Mouse (Mus musculus): ENCODE measurements around the gene Kbtbd4. TPM values are rescaled to one million over a fixed set of nuclear protein-coding genes. Genes with fewer than 3 reads are reported as not detected.
"Not testable (repeated sequence)": the region's sequence is repeated elsewhere in the genome, so short reads cannot be mapped to it uniquely, and the experiment has no call there.

Gene Kbtbd4
- total and polyA plus RNA-seq, 3 experiments: 21.9 to 23.1 TPM; not detected in 1

- TF ChIP-seq SMC3 (IDR thresholded peaks at IDR 0.05; ENCODE audit: low read depth, low read length): no peak
- TF ChIP-seq MAFK (IDR thresholded peaks at IDR 0.05; ENCODE audit: borderline replicate concordance, low read depth, low read length): no peak
Measured at GRCm38 (mm10) chr2:90893673-90894298, 10.8 kb upstream of the Kbtbd4 start (continued).

DNA sequence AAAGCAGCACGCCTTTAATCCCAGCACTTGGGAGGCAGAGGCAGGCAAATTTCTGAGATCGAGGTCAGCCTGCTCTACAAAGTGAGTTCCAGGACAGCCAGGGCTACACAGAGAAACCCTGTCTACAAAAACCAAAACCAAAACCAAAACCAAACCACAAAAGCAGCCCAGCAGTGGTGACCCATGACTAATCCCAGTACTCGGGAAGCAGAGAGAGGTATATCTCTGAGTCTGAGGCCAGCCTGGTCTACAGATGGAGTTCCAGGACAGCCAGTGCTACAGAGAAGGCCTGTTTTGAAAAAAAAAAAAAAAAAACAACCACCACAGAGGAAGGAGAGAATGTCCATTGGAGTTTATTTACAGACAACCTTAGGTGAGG lies 10.3 kb upstream of the Kbtbd4 start:
- H3K4me3 ChIP-seq (ENCODE audit: control insufficient read depth in 1 of 2, insufficient read depth in 1 of 2, low read depth in 2 of 2, low read length in 2 of 2); H3K9me3 ChIP-seq (replicated peaks; ENCODE audit: insufficient read depth, low read length); H3K9ac ChIP-seq (ENCODE audit: control insufficient read depth, low read depth, low read length, poor library complexity, severe bottlenecking); DNase-seq (ENCODE audit: low read depth, low spot score); H3K79me2 ChIP-seq (ENCODE audit: control insufficient read depth, insufficient read depth, low read length, poor library complexity); H3K27me3 ChIP-seq (ENCODE audit: control insufficient read depth in 1 of 2, insufficient read depth in 2 of 2, low read length in 2 of 2): not testable (repeated sequence)
- Histone ChIP-seq H3K4me1 (ENCODE audit: control insufficient read depth in 1 of 2, insufficient read depth in 2 of 2, low read length in 2 of 2) (peaks cover 8 to 25% of the 10 kb centered on the region in 2 experiments), H3K36me3 (ENCODE audit: control insufficient read depth in 1 of 2, insufficient read depth in 2 of 2, low read length in 2 of 2) (peaks cover 4 to 22% of the 10 kb centered on the region in 2 experiments; a peak in 3 of 4 replicates), H3K27ac (ENCODE audit: control insufficient read depth, low read depth, low read length) (peak overlapping the region; percentile 67)

DNA sequence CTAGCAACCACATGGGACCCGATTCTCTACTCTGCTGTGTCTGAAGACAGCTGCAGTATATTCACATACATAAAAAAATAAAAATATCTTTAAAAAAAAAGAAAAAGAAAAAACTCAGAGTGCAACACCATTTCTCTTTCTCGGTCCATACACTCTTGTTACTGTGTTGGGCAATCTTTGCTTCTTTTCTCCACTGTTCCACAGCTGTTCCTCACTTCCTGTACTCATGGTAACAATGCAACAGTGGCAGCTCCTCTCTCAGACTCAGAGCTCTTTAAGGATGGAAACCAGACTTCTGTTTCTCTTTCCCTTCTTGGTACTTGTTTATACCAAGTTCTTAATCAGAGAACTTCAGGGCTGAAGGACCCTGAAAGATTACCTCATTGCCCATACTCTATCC lies 1.1 kb upstream of the Kbtbd4 start:
- Histone ChIP-seq H3K9ac (ENCODE audit: control insufficient read depth, low read depth, low read length, poor library complexity, severe bottlenecking) (peak overlapping the region; percentile 91; the same call in 1 of the 2 replicates), H3K4me3 (ENCODE audit: control insufficient read depth in 1 of 2, insufficient read depth in 1 of 2, low read depth in 2 of 2, low read length in 2 of 2) (peak overlapping the region; percentile 74 to 91), H3K36me3 (ENCODE audit: control insufficient read depth in 1 of 2, insufficient read depth in 2 of 2, low read length in 2 of 2) (peaks cover 5 to 16% of the 10 kb centered on the region in 2 experiments), H3K9me3 (replicated peaks; ENCODE audit: insufficient read depth, low read length) (no peaks in the 10 kb centered on the region), H3K4me1 (ENCODE audit: control insufficient read depth in 1 of 2, insufficient read depth in 2 of 2, low read length in 2 of 2) (peaks cover 0 to 8% of the 10 kb centered on the region in 2 experiments; a peak in 2 of 4 replicates), H3K27me3 (ENCODE audit: control insufficient read depth in 1 of 2, insufficient read depth in 2 of 2, low read length in 2 of 2) (no peaks in the 10 kb centered on the region), H3K27ac (ENCODE audit: control insufficient read depth, low read depth, low read length) (no peak overlapping the region), H3K79me2 (ENCODE audit: control insufficient read depth, insufficient read depth, low read length, poor library complexity) (peaks cover 19% of the 10 kb centered on the region)
- TF ChIP-seq GATA1 (IDR thresholded peaks at IDR 0.05; ENCODE audit: low read depth, low read length): no peak
- no peak for DNase-seq (ENCODE audit: low read depth, low spot score)

DNA sequence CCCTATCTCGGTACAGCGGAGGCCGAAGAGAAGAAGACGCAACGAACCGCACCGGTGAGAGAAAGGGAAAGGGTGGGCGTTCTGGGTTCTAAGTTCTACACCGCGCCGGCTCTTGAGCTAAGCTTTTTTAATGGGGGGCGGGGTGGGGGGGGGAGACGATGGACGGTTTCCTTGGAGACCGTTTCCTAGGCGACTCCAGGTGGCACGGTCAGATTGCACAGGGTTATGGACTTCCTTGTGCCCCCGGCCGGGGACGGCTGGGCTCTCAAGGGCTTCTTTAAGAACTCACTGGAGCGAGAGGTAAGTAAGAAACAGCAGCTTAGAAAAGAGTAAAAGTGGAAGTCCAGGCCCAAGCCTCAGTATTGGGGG lies 300 bp downstream of the Kbtbd4 start:
- Histone ChIP-seq H3K4me3 (ENCODE audit: control insufficient read depth in 1 of 2, insufficient read depth in 1 of 2, low read depth in 2 of 2, low read length in 2 of 2) (peak overlapping the region; percentile 74 to 91), H3K36me3 (ENCODE audit: control insufficient read depth in 1 of 2, insufficient read depth in 2 of 2, low read length in 2 of 2) (peaks cover 5 to 16% of the 10 kb centered on the region in 2 experiments), H3K27ac (ENCODE audit: control insufficient read depth, low read depth, low read length) (peak overlapping the region; percentile 41; the same call in 1 of the 2 replicates), H3K9me3 (replicated peaks; ENCODE audit: insufficient read depth, low read length) (no peaks in the 10 kb centered on the region), H3K4me1 (ENCODE audit: control insufficient read depth in 1 of 2, insufficient read depth in 2 of 2, low read length in 2 of 2) (peaks cover 0 to 8% of the 10 kb centered on the region in 2 experiments; a peak in 2 of 4 replicates), H3K27me3 (ENCODE audit: control insufficient read depth in 1 of 2, insufficient read depth in 2 of 2, low read length in 2 of 2) (no peaks in the 10 kb centered on the region), H3K9ac (ENCODE audit: control insufficient read depth, low read depth, low read length, poor library complexity, severe bottlenecking) (peak overlapping the region; percentile 79), H3K79me2 (ENCODE audit: control insufficient read depth, insufficient read depth, low read length, poor library complexity) (peaks cover 19% of the 10 kb centered on the region)
- TF ChIP-seq CTCF (IDR thresholded peaks at IDR 0.05 in 2 of 3, conservative IDR thresholded peaks at IDR 0.05 in 1 of 3; ENCODE audit: control insufficient read depth in 1 of 3, insufficient read depth in 1 of 3, low read depth in 2 of 3, low read length in 3 of 3, poor library complexity in 1 of 3, severe bottlenecking in 1 of 3) (no peak), SMC3 (IDR thresholded peaks at IDR 0.05; ENCODE audit: low read depth, low read length) (no peak), TBP (IDR thresholded peaks at IDR 0.05; ENCODE audit: low read depth, low read length) (no peak), GABPA (IDR thresholded peaks at IDR 0.05; ENCODE audit: low read depth, low read length) (no peak), MYB (IDR thresholded peaks at IDR 0.05; ENCODE audit: low read depth, low read length) (no peak), MYC (IDR thresholded peaks at IDR 0.05; ENCODE audit: low read depth, low read length) (0 out of 2 replicates have a peak, but pooled peaks have one; percentile 24)
- DNase-seq (ENCODE audit: low read depth, low spot score): no peak
